In genomic region chr5:114028111-114028510, GRCm38 (mm10) we compare ENCODE assay signal across 20 mouse cellular contexts. TPM values are rescaled to one million over a fixed set of nuclear protein-coding genes. Genes with fewer than 3 reads are reported as not detected.
DNase-seq lines count a peak whose midpoint lies in the region; ATAC-seq and TF ChIP-seq lines count a peak whose summit lies in the region.
"Had no signal": no experiment of that assay in that cellular context is flagged by ENCODE, and none has a peak within 500 bp of the region (broad histone marks: within the 10 kb centered on the region; RNA-seq: fewer than 3 reads in every experiment).

No protein-coding gene starts in this region.

- peaks cover 8% of the 10 kb centered on the region; the same call in 1 of the 2 replicates for H3K36me3 ChIP-seq in hindbrain, embryonic 10.5 days
- peaks cover 23% of the 10 kb centered on the region for H3K36me3 ChIP-seq in hindbrain, embryonic 12.5 days
- H3K36me3 ChIP-seq in kidney, postnatal 0 days (ENCODE audit: insufficient read depth, low read length), result no peaks in the 10 kb centered on the region
- no peaks in the 10 kb centered on the region for H3K36me3 ChIP-seq in midbrain, embryonic 11.5 days (ENCODE audit: control insufficient read depth, insufficient read depth, low read length)
- H3K36me3 ChIP-seq: embryonic facial prominence, embryonic 12.5 days; limb, embryonic 12.5 days had no signal

- no peak overlapping the region for H3K4me2 ChIP-seq in hindbrain, embryonic 12.5 days (replicated peaks)
- no peak overlapping the region for H3K4me2 ChIP-seq in kidney, postnatal 0 days (ENCODE audit: low read length)
- H3K4me2 ChIP-seq in midbrain, embryonic 11.5 days, result no peak overlapping the region
- H3K4me2 ChIP-seq: embryonic facial prominence, embryonic 12.5 days; limb, embryonic 12.5 days had no signal

- no peak overlapping the region for H3K4me3 ChIP-seq in hindbrain, embryonic 10.5 days
- H3K4me3 ChIP-seq in hindbrain, embryonic 12.5 days, result no peak overlapping the region
- no peak overlapping the region for H3K4me3 ChIP-seq in kidney, postnatal 0 days (replicated peaks; ENCODE audit: low read depth, low read length)
- no peak overlapping the region for H3K4me3 ChIP-seq in midbrain, embryonic 11.5 days (ENCODE audit: low read depth, low read length)
- H3K4me3 ChIP-seq: embryonic facial prominence, embryonic 12.5 days; gastrocnemius, adult 2 months; left cerebral cortex, adult 2 months; limb, embryonic 12.5 days had no signal

- peaks cover 26% of the 10 kb centered on the region for H3K4me1 ChIP-seq in hindbrain, embryonic 10.5 days (replicated peaks)
- peaks cover 5% of the 10 kb centered on the region for H3K4me1 ChIP-seq in hindbrain, embryonic 12.5 days
- H3K4me1 ChIP-seq in kidney, postnatal 0 days (replicated peaks; ENCODE audit: insufficient read depth, low read length), result no peaks in the 10 kb centered on the region
- no peaks in the 10 kb centered on the region; the same call in none of the 2 replicates for H3K4me1 ChIP-seq in midbrain, embryonic 11.5 days (ENCODE audit: control insufficient read depth, insufficient read depth, low read length)
- H3K4me1 ChIP-seq: limb, embryonic 12.5 days had no signal

- no peak for ATAC-seq in hindbrain, embryonic 12.5 days (ENCODE audit: low FRiP score)
- ATAC-seq in kidney, postnatal 0 days (replicated peaks; ENCODE audit: low FRiP score, low read depth), result peak; percentile 34; the same call in 1 of the 2 replicates
- ATAC-seq in midbrain, embryonic 11.5 days (ENCODE audit: low FRiP score), result no peak
- ATAC-seq: inflammation-experienced regulatory T-cells, adult 6 months had no signal

- 89% methylated on average over 12 of the region's 12 CpGs for WGBS in hindbrain, embryonic 10.5 days
- WGBS in hindbrain, embryonic 12.5 days, result 87% methylated on average over 12 of the region's 12 CpGs
- WGBS in kidney, postnatal 0 days, result 84% methylated on average over 12 of the region's 12 CpGs
- 83% methylated on average over 12 of the region's 12 CpGs for WGBS in midbrain, embryonic 11.5 days

- no peaks in the 10 kb centered on the region for H3K9me3 ChIP-seq in hindbrain, embryonic 10.5 days
- no peaks in the 10 kb centered on the region for H3K9me3 ChIP-seq in hindbrain, embryonic 12.5 days (replicated peaks)
- H3K9me3 ChIP-seq in kidney, postnatal 0 days (replicated peaks; ENCODE audit: low read length), result no peaks in the 10 kb centered on the region
- H3K9me3 ChIP-seq in midbrain, embryonic 11.5 days (ENCODE audit: control insufficient read depth, low read length), result no peaks in the 10 kb centered on the region
- H3K9me3 ChIP-seq: embryonic facial prominence, embryonic 12.5 days had no signal

- no peaks in the 10 kb centered on the region; the same call in 1 of the 2 replicates for H3K27me3 ChIP-seq in hindbrain, embryonic 10.5 days (ENCODE audit: insufficient read depth, poor library complexity, severe bottlenecking)
- H3K27me3 ChIP-seq in hindbrain, embryonic 12.5 days, result 0 out of 2 replicates have a peak, but pooled peaks cover 2% of the 10 kb centered on the region
- H3K27me3 ChIP-seq in kidney, postnatal 0 days (ENCODE audit: insufficient read depth, low read length), result no peaks in the 10 kb centered on the region
- no peaks in the 10 kb centered on the region for H3K27me3 ChIP-seq in midbrain, embryonic 11.5 days (ENCODE audit: control insufficient read depth, insufficient read depth, low read length)
- H3K27me3 ChIP-seq: embryonic facial prominence, embryonic 12.5 days; limb, embryonic 12.5 days had no signal

- H3K9ac ChIP-seq in hindbrain, embryonic 12.5 days, result no peak overlapping the region
- H3K9ac ChIP-seq in kidney, postnatal 0 days (ENCODE audit: low read depth, low read length), result no peak overlapping the region
- no peak overlapping the region for H3K9ac ChIP-seq in midbrain, embryonic 11.5 days (ENCODE audit: low read length)
- H3K9ac ChIP-seq: embryonic facial prominence, embryonic 12.5 days; limb, embryonic 12.5 days had no signal

- DNase-seq in hindbrain, embryonic 10.5 days (ENCODE audit: low spot score), result no peak
- DNase-seq in cerebellum, adult 11 months, result peak; percentile 69
- peak; percentile 81 for DNase-seq in cerebellum, adult 9-10 months
- no peak for DNase-seq in kidney, postnatal 0 days (ENCODE audit: low spot score)
- DNase-seq in midbrain, embryonic 11.5 days (ENCODE audit: low spot score, missing footprints), result no peak
- DNase-seq in yolk sac, embryonic 10.5 days (ENCODE audit: low spot score), result no peak
- no peak for DNase-seq in right cerebral cortex, postnatal 4 days
- DNase-seq: B cell, adult 2 months; gastrocnemius, adult 2 months; heart, adult 11 months; lung, adult 2 months; lung, postnatal 36 days had no signal

- no peak for TF ChIP-seq CTCF in kidney, postnatal 0 days (IDR thresholded peaks at IDR 0.05; ENCODE audit: low read depth)

- peak overlapping the region; percentile 5; the same call in 1 of the 2 replicates for H3K27ac ChIP-seq in hindbrain, embryonic 10.5 days
- no peak overlapping the region for H3K27ac ChIP-seq in hindbrain, embryonic 12.5 days
- no peak overlapping the region for H3K27ac ChIP-seq in kidney, postnatal 0 days
- no peak overlapping the region for H3K27ac ChIP-seq in midbrain, embryonic 11.5 days (ENCODE audit: low read depth, low read length)
- H3K27ac ChIP-seq: embryonic facial prominence, embryonic 12.5 days; gastrocnemius, adult 2 months; left cerebral cortex, adult 2 months; limb, embryonic 12.5 days had no signal

RNA-seq across cellular contexts. Expression of gene Dao, which starts 24.6 kb away (rescaled TPM):
- polyA plus RNA-seq in hindbrain, embryonic 10.5 days (2016; fragmentation: Nextera tagmentation; extraction: Ambion mirVana), result not detected in 2 replicates
- not detected in 2 replicates for polyA plus RNA-seq in hindbrain, embryonic 12.5 days (2016; fragmentation: Nextera tagmentation; extraction: Ambion mirVana)
- 35.3 and 42.7 TPM in 2 replicates for polyA plus RNA-seq in kidney, postnatal 0 days (2015; fragmentation: Nextera tagmentation; extraction: Ambion mirVana)
- polyA plus RNA-seq in midbrain, embryonic 11.5 days (2014; fragmentation: Nextera tagmentation; extraction: Ambion mirVana), result not detected in 2 replicates
- polyA plus RNA-seq: embryonic facial prominence, embryonic 12.5 days; heart, embryonic 16.5 days; hindbrain, embryonic 11.5 days; inflammation-experienced regulatory T-cells, adult 6 months; limb, embryonic 12.5 days; neural tube, embryonic 11.5 days had no signal

RNA-seq across cellular contexts. Expression of gene Ssh1, which starts 34.4 kb away (rescaled TPM):
- polyA plus RNA-seq in hindbrain, embryonic 10.5 days (2016; fragmentation: Nextera tagmentation; extraction: Ambion mirVana), result 14.8 and 16.9 TPM in 2 replicates
- polyA plus RNA-seq in hindbrain, embryonic 12.5 days (2016; fragmentation: Nextera tagmentation; extraction: Ambion mirVana), result 22.4 and 27.9 TPM in 2 replicates
- 9.9 and 10.0 TPM in 2 replicates for polyA plus RNA-seq in kidney, postnatal 0 days (2015; fragmentation: Nextera tagmentation; extraction: Ambion mirVana)
- polyA plus RNA-seq in midbrain, embryonic 11.5 days (2014; fragmentation: Nextera tagmentation; extraction: Ambion mirVana), result 18.8 and 20.8 TPM in 2 replicates

RNA-seq across cellular contexts. Expression of gene Usp30, which starts 37.1 kb away (rescaled TPM):
- 12.3 and 13.2 TPM in 2 replicates for polyA plus RNA-seq in hindbrain, embryonic 10.5 days (2016; fragmentation: Nextera tagmentation; extraction: Ambion mirVana)
- polyA plus RNA-seq in hindbrain, embryonic 12.5 days (2016; fragmentation: Nextera tagmentation; extraction: Ambion mirVana), result 17.5 and 19.0 TPM in 2 replicates
- polyA plus RNA-seq in kidney, postnatal 0 days (2015; fragmentation: Nextera tagmentation; extraction: Ambion mirVana), result 10.3 and 12.0 TPM in 2 replicates
- polyA plus RNA-seq in midbrain, embryonic 11.5 days (2014; fragmentation: Nextera tagmentation; extraction: Ambion mirVana), result 9.8 and 11.0 TPM in 2 replicates

Comparison
In these comparisons a context has a peak if more than half of its experiments do, and no peak if none do; other contexts are left out.
1. DNase-seq: peak in cerebellum, adult 11 months (single experiment) and cerebellum, adult 9-10 months (single experiment); none in hindbrain, embryonic 10.5 days (single experiment), kidney, postnatal 0 days (single experiment), midbrain, embryonic 11.5 days (single experiment), yolk sac, embryonic 10.5 days (single experiment) and right cerebral cortex, postnatal 4 days (single experiment).
2. RNA of gene Dao, which starts 24.6 kb away (polyA plus RNA-seq): 35.3 to 42.7 TPM in kidney, postnatal 0 days; not detected in hindbrain, embryonic 10.5 days, not detected in hindbrain, embryonic 12.5 days and not detected in midbrain, embryonic 11.5 days; every median in the first group is over 10 times any median in the second.